Mouse (Mus musculus): ENCODE results near the gene Itpka. TPM values are rescaled to one million over a fixed set of nuclear protein-coding genes. Genes with fewer than 3 reads are reported as not detected.

The Itpka gene
- polyA plus RNA-seq, 1 experiment = 0.21 TPM

DNA sequence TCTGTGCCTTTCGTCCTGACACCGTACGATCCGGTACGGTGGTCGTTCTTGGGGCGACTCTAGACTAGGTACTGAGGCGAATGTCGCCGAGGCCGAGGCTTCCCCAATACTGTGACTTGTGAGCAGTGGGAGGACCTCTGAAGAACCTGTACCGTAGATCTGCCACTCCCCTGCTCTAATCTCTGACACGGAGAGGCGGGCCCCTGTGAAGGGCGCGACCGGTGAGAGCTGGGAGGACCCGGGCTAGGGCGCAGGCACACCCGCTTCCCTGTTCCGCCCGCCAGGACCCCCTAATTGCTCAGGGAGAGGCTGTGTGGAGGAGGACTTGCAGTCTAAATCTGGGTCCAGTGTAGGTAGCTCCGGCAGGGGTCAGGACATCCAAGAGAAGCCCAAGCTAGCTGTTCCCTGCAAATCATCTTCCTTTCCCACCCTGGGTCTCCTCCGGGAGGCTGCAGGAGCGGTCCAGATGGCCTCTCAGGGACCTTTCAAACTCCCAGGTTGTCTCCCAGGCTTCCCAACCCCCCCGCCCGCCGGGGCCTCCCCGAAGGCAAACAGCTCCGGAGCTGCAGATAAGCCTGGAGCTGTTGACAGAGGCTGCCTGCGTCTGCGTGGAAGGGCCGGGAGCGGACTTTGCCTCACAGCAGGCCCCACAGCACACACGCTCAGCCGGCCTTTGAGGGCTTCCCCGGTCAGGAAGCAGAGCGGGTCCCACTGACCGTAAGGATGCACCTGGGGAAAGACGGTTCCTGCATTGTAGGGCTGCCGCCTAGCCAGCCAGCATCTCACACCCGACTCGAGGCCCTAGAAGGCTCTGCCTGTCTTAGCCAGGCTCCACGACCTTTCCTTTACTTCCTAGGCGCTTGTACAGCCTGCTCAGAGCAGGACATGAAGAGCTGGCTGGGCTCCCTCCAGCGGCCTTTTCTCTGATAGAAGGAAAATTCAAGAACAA, 2.3 kb downstream of the Itpka start:
- no peak overlapping the region for H3ac ChIP-seq (ENCODE audit: control insufficient read depth, insufficient read length, low read depth)
- H3K36me3 ChIP-seq (ENCODE audit: control insufficient read depth, insufficient read depth) = no peaks in the 10 kb centered on the region
- H3K4me3 ChIP-seq (ENCODE audit: insufficient read depth, poor library complexity, severe bottlenecking) = no peak overlapping the region
- H3K79me2 ChIP-seq (ENCODE audit: control insufficient read depth, insufficient read depth) = no peaks in the 10 kb centered on the region
- H3K27me3 ChIP-seq (ENCODE audit: control insufficient read depth, insufficient read depth, insufficient read length) = peaks cover 5% of the 10 kb centered on the region
- H3K79me3 ChIP-seq (ENCODE audit: low read depth) = no peaks in the 10 kb centered on the region
- no peak for TF ChIP-seq FOSL1 (IDR thresholded peaks at IDR 0.05; ENCODE audit: insufficient read depth, low read length, poor library complexity, severe bottlenecking)
- TF ChIP-seq MAX (IDR thresholded peaks at IDR 0.05) = no peak
- TF ChIP-seq USF1 (IDR thresholded peaks at IDR 0.05; ENCODE audit: low read depth) = no peak

DNA sequence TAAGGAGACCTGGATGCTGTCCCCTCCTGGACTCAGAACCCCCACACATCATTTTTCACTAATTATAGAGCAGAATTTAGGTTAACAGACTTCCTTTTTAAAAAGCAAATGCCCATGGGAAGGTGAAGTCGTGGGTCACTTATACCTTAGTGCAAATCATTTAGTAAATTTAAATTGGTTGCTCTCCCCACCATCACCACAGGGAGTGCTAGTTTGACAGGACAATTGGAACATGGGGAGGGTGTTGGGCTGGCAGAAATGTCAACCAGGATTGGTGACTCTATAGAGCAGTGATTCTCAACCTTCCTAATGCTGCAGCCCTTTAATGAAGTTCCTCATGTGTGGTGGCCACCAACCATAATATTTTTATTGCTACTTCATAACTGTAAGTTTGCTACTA, 3.1 kb downstream of the Itpka start:
- H3K79me2 ChIP-seq (ENCODE audit: control insufficient read depth, insufficient read depth) = no peaks in the 10 kb centered on the region
- no peak overlapping the region for H3ac ChIP-seq (ENCODE audit: control insufficient read depth, insufficient read length, low read depth)
- TF ChIP-seq MAX (IDR thresholded peaks at IDR 0.05) (no peak), USF1 (IDR thresholded peaks at IDR 0.05; ENCODE audit: low read depth) (no peak), MYOD1 (IDR thresholded peaks at IDR 0.05; ENCODE audit: control insufficient read depth, insufficient read length, low read depth) (no peak), CEBPB (IDR thresholded peaks at IDR 0.05; ENCODE audit: low read depth) (no peak), FOSL1 (IDR thresholded peaks at IDR 0.05; ENCODE audit: insufficient read depth, low read length, poor library complexity, severe bottlenecking) (no peak), CTCF (IDR thresholded peaks at IDR 0.05; ENCODE audit: control insufficient read depth, insufficient read depth, insufficient read length) (no peak), MYOG (IDR thresholded peaks at IDR 0.05; ENCODE audit: control insufficient read depth, extremely low read depth, insufficient read length) (no peak)
- no peaks in the 10 kb centered on the region for H3K79me3 ChIP-seq (ENCODE audit: low read depth)
- H3K27me3 ChIP-seq (ENCODE audit: control insufficient read depth, insufficient read depth, insufficient read length) = peaks cover 14% of the 10 kb centered on the region
- H3K36me3 ChIP-seq (ENCODE audit: control insufficient read depth, insufficient read depth) = no peaks in the 10 kb centered on the region
- H3K4me3 ChIP-seq (ENCODE audit: insufficient read depth, poor library complexity, severe bottlenecking) = no peak overlapping the region

DNA sequence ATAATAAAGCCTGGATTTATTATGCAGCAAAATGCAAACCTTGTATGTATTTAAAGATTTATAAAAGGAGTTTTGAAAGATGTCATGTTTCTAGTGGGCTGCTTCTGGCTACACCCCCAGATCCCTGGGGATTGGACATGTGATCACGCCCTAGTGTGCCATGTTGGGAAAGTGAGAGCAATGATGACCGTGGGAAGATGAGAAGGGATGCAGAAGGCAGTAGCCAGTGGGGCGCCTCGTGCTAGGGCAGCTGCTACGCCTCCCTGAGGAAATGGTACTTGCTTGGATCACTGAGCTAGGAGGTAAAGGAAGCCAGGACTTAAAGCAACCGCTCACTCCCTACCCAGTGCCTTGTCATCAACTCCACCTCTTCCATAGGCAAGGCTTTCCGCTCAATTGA, 5.4 kb downstream of the Itpka start:
- Histone ChIP-seq H3K27me3 (ENCODE audit: control insufficient read depth, insufficient read depth, insufficient read length) (peaks cover 22% of the 10 kb centered on the region), H3K79me3 (ENCODE audit: low read depth) (no peaks in the 10 kb centered on the region), H3K79me2 (ENCODE audit: control insufficient read depth, insufficient read depth) (no peaks in the 10 kb centered on the region), H3K4me3 (ENCODE audit: insufficient read depth, poor library complexity, severe bottlenecking) (no peak overlapping the region), H3K36me3 (ENCODE audit: control insufficient read depth, insufficient read depth) (no peaks in the 10 kb centered on the region), H3ac (ENCODE audit: control insufficient read depth, insufficient read length, low read depth) (no peak overlapping the region)
- no peak for TF ChIP-seq MYOG (IDR thresholded peaks at IDR 0.05; ENCODE audit: control insufficient read depth, extremely low read depth, insufficient read length)
- no peak for TF ChIP-seq FOSL1 (IDR thresholded peaks at IDR 0.05; ENCODE audit: insufficient read depth, low read length, poor library complexity, severe bottlenecking)
- TF ChIP-seq CTCF (IDR thresholded peaks at IDR 0.05; ENCODE audit: control insufficient read depth, insufficient read depth, insufficient read length) = no peak
- no peak for TF ChIP-seq USF1 (IDR thresholded peaks at IDR 0.05; ENCODE audit: low read depth)
- no peak for TF ChIP-seq MYOD1 (IDR thresholded peaks at IDR 0.05; ENCODE audit: control insufficient read depth, insufficient read length, low read depth)
- TF ChIP-seq MAX (IDR thresholded peaks at IDR 0.05) = no peak
- TF ChIP-seq CEBPB (IDR thresholded peaks at IDR 0.05; ENCODE audit: low read depth) = no peak

DNA sequence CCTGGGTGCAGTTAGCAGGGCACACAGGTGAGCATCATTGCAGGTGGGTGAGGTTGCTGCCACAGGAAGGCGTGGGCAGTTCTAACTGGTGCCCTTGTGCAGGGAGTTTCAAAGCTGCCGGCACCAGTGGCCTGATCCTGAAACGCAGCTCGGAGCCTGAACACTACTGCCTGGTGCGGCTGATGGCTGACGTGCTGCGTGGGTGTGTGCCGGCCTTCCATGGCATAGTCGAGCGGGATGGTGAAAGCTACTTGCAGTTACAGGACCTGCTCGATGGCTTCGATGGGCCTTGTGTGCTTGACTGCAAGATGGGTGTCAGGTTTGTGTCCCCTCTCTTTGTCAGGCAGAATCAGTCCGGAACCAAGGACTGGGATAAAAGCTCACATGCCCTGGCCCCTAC, 7.1 kb downstream of the Itpka start:
- peaks cover 39% of the 10 kb centered on the region for H3K27me3 ChIP-seq (ENCODE audit: control insufficient read depth, insufficient read depth, insufficient read length)

DNA sequence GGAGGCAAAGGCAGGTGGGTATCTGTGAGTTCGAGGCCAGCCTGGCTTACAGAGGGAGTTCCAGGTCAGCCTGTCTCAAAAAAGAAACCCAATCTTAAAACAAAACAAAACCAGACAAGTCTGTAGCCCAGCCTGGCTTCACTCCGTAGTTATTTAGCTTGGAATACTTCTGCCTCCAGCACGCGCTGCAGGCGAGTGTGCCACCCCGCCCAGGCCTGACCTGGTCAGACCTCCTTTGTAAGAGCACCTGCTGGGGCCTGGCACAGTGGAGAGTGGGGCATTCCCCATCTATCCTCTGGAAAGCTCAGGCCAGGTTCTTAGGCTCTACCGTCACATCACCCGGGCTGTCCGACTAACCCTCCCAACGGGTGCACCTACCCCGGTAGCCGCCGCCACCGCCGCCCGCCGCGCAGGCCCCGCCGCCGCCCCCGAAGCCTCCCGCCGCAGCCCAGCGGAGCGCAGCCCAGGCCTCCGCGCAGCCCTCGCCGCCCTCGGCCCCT, 15.5 kb downstream of the Itpka start:
- Histone ChIP-seq H3K27me3 (ENCODE audit: control insufficient read depth, insufficient read depth, insufficient read length) (peaks cover 47% of the 10 kb centered on the region), H3K79me3 (ENCODE audit: low read depth) (no peaks in the 10 kb centered on the region), H3K36me3 (ENCODE audit: control insufficient read depth, insufficient read depth) (no peaks in the 10 kb centered on the region), H3K4me3 (ENCODE audit: insufficient read depth, poor library complexity, severe bottlenecking) (no peak overlapping the region), H3K79me2 (ENCODE audit: control insufficient read depth, insufficient read depth) (no peaks in the 10 kb centered on the region), H3ac (ENCODE audit: control insufficient read depth, insufficient read length, low read depth) (no peak overlapping the region)
- no peak for TF ChIP-seq MYOD1 (IDR thresholded peaks at IDR 0.05; ENCODE audit: control insufficient read depth, insufficient read length, low read depth)
- TF ChIP-seq USF1 (IDR thresholded peaks at IDR 0.05; ENCODE audit: low read depth) = no peak
- TF ChIP-seq MYOG (IDR thresholded peaks at IDR 0.05; ENCODE audit: control insufficient read depth, extremely low read depth, insufficient read length) = no peak
- TF ChIP-seq FOSL1 (IDR thresholded peaks at IDR 0.05; ENCODE audit: insufficient read depth, low read length, poor library complexity, severe bottlenecking) = no peak
- TF ChIP-seq CTCF (IDR thresholded peaks at IDR 0.05; ENCODE audit: control insufficient read depth, insufficient read depth, insufficient read length) = no peak
- no peak for TF ChIP-seq CEBPB (IDR thresholded peaks at IDR 0.05; ENCODE audit: low read depth)
- no peak for TF ChIP-seq MAX (IDR thresholded peaks at IDR 0.05)

More for the DNA sequence above, 7.1 kb downstream of the Itpka start:
- H3K4me3 ChIP-seq (ENCODE audit: insufficient read depth, poor library complexity, severe bottlenecking) = no peak overlapping the region
- H3K79me2 ChIP-seq (ENCODE audit: control insufficient read depth, insufficient read depth) = no peaks in the 10 kb centered on the region
- no peak overlapping the region for H3ac ChIP-seq (ENCODE audit: control insufficient read depth, insufficient read length, low read depth)
- H3K79me3 ChIP-seq (ENCODE audit: low read depth) = no peaks in the 10 kb centered on the region
- H3K36me3 ChIP-seq (ENCODE audit: control insufficient read depth, insufficient read depth) = no peaks in the 10 kb centered on the region
- no peak for TF ChIP-seq MAX (IDR thresholded peaks at IDR 0.05)
- no peak for TF ChIP-seq USF1 (IDR thresholded peaks at IDR 0.05; ENCODE audit: low read depth)
- TF ChIP-seq MYOG (IDR thresholded peaks at IDR 0.05; ENCODE audit: control insufficient read depth, extremely low read depth, insufficient read length) = no peak
- no peak for TF ChIP-seq FOSL1 (IDR thresholded peaks at IDR 0.05; ENCODE audit: insufficient read depth, low read length, poor library complexity, severe bottlenecking)
- TF ChIP-seq CTCF (IDR thresholded peaks at IDR 0.05; ENCODE audit: control insufficient read depth, insufficient read depth, insufficient read length) = no peak
- TF ChIP-seq MYOD1 (IDR thresholded peaks at IDR 0.05; ENCODE audit: control insufficient read depth, insufficient read length, low read depth) = no peak
- TF ChIP-seq CEBPB (IDR thresholded peaks at IDR 0.05; ENCODE audit: low read depth) = no peak

Measured in C2C12 (cell line).